26 mouse cellular contexts compared by ENCODE assay signal in genomic region chr10:17427316-17427715, GRCm38 (mm10).
"Had no signal": no experiment of that assay in that cellular context is flagged by ENCODE, and none has a peak within 500 bp of the region (broad histone marks: within the 10 kb centered on the region; RNA-seq: fewer than 3 reads in every experiment).

No protein-coding gene starts in this region.

- H3K27ac ChIP-seq: gastrocnemius, adult 2 months; heart, adult 2 months; heart, embryonic 13.5 days; heart, embryonic 15.5 days; hindbrain, embryonic 12.5 days; hindbrain, embryonic 14.5 days; kidney, postnatal 0 days; limb, embryonic 13.5 days; limb, embryonic 15.5 days; liver, embryonic 13.5 days had no signal

- H3K9me3 ChIP-seq: heart, embryonic 13.5 days; heart, embryonic 15.5 days; hindbrain, embryonic 12.5 days; limb, embryonic 13.5 days; limb, embryonic 15.5 days; liver, embryonic 13.5 days had no signal

- H3K4me2 ChIP-seq: heart, embryonic 11.5 days; heart, embryonic 13.5 days; heart, embryonic 15.5 days; hindbrain, embryonic 12.5 days; hindbrain, embryonic 14.5 days; limb, embryonic 13.5 days; limb, embryonic 15.5 days; liver, embryonic 13.5 days had no signal

- ATAC-seq: forebrain, embryonic 16.5 days; hindbrain, embryonic 16.5 days; inflammation-experienced regulatory T-cells, adult 6 months had no signal

- H3K9ac ChIP-seq: heart, embryonic 13.5 days; heart, embryonic 15.5 days; hindbrain, embryonic 12.5 days; hindbrain, embryonic 14.5 days; limb, embryonic 13.5 days; limb, embryonic 15.5 days; liver, embryonic 13.5 days had no signal

- H3K36me3 ChIP-seq: heart, embryonic 13.5 days; heart, embryonic 15.5 days; hindbrain, embryonic 12.5 days; limb, embryonic 13.5 days; limb, embryonic 15.5 days; liver, embryonic 13.5 days had no signal

- H3K4me3 ChIP-seq: gastrocnemius, adult 2 months; heart, adult 2 months; heart, embryonic 13.5 days; heart, embryonic 15.5 days; hindbrain, embryonic 12.5 days; limb, embryonic 13.5 days; limb, embryonic 15.5 days; liver, embryonic 13.5 days had no signal

- DNase-seq: gastrocnemius, adult 2 months; gastrocnemius, postnatal 14 days; gastrocnemius, postnatal 36 days; heart, adult 11 months; heart, adult 2 months; heart, postnatal 14 days; heart, postnatal 36 days; kidney, adult 11 months; kidney, adult 8-10 months; kidney, postnatal 14 days; kidney, postnatal 36 days; layer of hippocampus, adult 9-11 months; layer of hippocampus, postnatal 36 days; left cerebral cortex, postnatal 4 days; liver, embryonic 13.5 days had no signal

- H3K4me1 ChIP-seq: heart, embryonic 13.5 days; heart, embryonic 15.5 days; hindbrain, embryonic 12.5 days; limb, embryonic 13.5 days; limb, embryonic 15.5 days; liver, embryonic 13.5 days had no signal

- H3K27me3 ChIP-seq: heart, embryonic 13.5 days; heart, embryonic 15.5 days; hindbrain, embryonic 12.5 days; limb, embryonic 13.5 days; limb, embryonic 15.5 days; liver, embryonic 13.5 days had no signal
